Mouse (Mus musculus): ENCODE results near the gene Cblc.

The Cblc gene

DNA sequence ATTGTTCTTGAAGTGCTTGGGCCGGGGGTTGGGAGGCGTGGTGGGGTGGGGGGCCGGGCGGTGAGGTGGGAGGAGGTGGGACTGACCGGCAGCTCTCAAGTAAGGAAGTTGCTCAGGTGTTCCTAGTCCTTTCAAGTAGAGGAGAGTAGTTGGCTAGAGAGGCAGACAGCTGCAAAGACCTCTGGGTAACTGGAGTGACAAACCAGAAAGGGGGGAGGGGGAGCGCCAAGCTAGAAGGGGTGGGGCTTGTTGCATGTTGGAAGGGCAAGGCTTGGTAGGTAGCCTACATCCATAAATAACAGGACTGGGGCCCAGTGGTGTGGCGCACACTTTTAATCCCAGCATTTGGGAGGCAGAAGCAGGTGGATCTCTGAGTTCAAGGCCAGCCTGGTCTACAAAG, 14.9 kb downstream of the Cblc start:
- no peak for DNase-seq (ENCODE audit: low spot score)

GRCm38 (mm10) chr7:19779903-19780302, 16.7 kb downstream of the Cblc start:
- DNase-seq (ENCODE audit: low spot score) = no peak

- DNase-seq (ENCODE audit: low spot score) = no peak
Observed at GRCm38 (mm10) chr7:19778645-19779044, 18.0 kb downstream of the Cblc start.

GRCm38 (mm10) chr7:19777049-19777723, 19.4 kb downstream of the Cblc start:
- no peak for DNase-seq (ENCODE audit: low spot score)

DNA sequence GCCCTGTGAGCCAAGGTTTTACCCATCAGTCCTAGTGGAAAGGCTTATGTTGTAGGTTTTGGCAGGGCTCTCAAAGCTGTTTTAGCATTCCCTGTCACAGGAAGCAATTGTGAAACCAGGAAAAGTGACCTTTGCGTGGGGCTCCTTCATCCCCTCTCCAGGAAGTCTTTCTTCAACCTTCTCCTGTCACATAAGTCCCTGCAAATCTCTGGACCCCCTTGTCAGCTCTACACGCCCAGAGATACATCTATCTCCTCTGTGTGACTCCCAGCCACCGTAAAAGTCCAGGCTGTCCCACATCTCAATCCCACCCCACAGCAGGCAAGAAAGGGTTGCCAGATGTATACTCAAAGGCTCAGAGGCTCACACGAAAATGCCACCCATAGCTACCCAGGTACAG, 24.9 kb downstream of the Cblc start:
- DNase-seq (ENCODE audit: low spot score) = no peak

DNA sequence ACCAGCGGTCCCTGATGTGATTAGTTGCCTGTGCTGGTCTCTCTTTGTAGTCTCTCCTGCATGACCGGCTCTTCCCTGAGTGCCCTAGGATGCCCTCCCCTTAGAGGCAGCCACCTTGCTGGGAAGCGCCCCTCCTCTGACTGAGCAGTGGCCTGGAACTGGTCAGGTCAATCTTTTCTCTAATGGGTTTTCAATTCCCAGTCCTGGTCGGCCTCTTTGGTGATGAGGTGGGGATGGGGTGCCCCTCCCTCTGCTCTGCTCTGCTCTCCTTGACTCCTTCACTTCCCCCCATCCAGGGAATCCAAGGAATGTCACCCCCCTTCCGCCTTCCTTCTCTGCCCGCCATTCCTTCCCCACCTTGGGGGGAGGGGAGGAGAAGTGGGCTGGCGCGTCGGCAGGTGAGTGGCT, 25.6 kb downstream of the Cblc start, which contains the start of gene Bcam:
Bcam (minus strand) TSS at position 33 of the 408 bp plus-strand sequence.
- no peak for DNase-seq (ENCODE audit: low spot score)

DNA sequence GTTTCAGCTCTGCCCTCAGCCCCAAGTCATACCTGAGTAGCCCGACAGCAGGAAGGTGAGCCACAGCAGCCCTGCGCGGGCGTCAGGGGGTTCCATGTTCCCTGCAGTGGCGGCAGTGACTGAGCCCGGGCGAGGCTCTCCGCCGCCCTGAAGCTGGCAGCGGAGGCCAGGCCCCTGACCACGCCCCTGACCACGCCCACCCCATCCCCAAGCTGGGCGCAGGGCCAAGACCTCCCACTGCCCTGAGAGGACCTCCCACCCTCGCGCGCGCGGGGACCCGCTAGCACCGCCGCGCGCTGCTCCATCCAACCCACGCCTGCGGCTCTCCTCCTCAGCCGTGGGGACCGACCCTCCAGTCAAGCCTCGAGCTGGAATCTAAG, 26.2 kb downstream of the Cblc start:
- DNase-seq (ENCODE audit: low spot score) = peak; percentile 29

DNA sequence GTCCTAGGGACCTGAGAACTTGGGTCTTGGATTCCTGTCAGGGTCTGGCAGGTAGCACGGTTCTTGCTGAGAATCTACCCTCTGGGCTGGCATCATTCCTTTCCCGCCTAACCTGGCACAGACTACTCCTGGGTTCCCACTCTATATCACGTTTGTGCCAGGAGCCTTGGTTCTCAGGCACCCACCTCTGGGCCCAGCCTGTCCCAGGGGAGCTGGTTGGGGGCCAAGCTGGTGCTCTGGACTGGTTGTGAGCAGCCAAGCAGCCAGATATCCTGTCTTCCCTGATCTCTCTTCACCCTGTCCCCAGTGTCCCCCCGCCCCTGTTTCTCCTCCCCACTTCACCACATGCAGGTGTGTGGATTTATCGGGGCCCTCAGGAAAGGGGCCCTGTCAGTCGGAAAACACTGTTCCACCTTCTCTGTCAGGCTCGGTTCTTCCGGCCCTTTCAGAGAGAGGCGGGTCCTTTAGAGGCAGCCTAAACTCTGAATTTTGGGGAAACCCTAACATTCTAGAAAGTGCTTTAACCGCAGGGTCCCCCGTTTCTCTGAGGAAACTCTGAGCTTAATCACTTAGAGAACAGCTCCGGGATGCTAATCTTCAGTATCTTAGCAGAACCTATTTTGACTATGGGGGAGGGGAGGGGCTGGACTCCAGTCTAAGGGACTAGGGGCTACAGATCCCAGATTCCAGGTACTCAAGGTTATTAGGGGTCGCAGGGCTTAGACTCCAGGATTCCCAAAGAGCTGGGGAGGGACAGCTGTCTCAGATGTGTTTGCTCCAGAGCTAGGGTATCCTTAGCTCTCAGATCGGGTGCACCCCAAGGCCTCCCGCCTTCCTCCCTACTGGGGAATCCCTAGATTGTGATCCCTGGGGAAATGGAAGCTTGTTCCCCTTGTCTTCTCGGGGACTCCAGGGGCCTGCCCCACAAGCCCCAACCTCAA, 26.9 kb downstream of the Cblc start:
- DNase-seq (ENCODE audit: low spot score) = no peak

- DNase-seq (ENCODE audit: low spot score) = no peak
Observed at GRCm38 (mm10) chr7:19769001-19769400, 27.6 kb downstream of the Cblc start.

GRCm38 (mm10) chr7:19768251-19768650, 28.4 kb downstream of the Cblc start:
- no peak for DNase-seq (ENCODE audit: low spot score)

DNA sequence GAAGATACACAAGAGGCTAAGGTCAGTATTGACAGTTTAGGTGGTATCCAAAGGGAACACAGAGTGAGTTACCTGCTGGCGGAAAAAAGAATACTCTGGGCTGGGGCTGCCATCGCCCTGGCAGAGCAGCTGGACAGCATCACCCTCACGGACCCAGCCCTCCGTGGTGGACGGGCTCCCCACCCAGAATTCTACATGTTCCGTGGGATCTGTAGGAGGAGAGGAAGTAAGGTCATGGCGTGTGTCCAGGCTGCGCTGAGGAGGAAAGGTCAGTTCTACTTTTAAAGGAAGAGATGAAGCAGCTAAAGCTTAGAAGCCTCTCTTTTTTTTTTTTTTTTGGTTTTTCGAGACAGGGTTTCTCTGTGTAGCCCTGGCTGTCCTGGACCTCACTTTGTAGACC, 32.0 kb downstream of the Cblc start:
- no peak for DNase-seq (ENCODE audit: low spot score)

GRCm38 (mm10) chr7:19763829-19764477, 32.7 kb downstream of the Cblc start:
- no peak for DNase-seq (ENCODE audit: low spot score)

DNA sequence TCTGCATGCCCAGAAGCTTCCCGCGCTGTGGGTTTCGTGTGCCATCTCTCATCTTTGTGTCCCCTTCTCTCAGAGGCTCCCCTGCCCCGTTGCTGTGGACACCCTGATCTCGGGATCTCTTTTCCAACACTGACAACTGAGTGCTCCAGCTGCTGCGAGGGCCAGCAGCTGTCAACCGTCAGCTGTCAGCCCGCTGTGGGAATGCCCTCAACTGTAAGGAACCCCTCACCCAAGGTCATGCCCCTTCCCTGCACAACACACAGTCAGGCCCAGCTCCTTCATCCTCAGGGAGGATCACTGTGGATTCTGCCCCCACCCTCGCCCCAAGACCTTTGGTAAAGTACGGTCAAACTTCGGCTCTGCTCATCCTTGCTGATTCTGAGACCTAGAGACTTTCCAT, 34.3 kb downstream of the Cblc start:
- no peak for DNase-seq (ENCODE audit: low spot score)

GRCm38 (mm10) chr7:19760021-19760420, 36.6 kb downstream of the Cblc start:
- DNase-seq (ENCODE audit: low spot score) = no peak

DNA sequence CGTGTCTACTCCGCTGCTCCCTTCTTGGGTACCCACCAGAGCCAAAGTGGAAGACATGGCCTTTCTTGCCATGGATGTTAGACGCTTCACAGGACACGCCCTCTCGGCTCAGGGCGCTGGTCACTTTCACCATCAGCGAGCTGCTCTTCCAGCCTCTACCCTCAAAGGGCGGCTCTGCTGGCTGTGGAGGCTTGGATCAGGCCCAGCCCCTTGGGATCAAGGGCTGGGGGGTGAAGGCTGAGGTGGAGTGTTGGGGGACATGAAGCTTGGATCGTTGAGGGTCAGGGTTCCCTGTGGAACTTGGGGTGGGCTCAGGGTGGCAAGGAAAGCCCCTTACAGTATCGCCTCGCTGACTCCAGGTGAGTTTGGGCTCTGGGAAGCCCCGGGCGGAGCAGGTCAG, 38.0 kb downstream of the Cblc start:
- DNase-seq (ENCODE audit: low spot score) = no peak

GRCm38 (mm10) chr7:19755851-19756786, 40.5 kb downstream of the Cblc start:
- no peak for DNase-seq (ENCODE audit: low spot score)

DNA sequence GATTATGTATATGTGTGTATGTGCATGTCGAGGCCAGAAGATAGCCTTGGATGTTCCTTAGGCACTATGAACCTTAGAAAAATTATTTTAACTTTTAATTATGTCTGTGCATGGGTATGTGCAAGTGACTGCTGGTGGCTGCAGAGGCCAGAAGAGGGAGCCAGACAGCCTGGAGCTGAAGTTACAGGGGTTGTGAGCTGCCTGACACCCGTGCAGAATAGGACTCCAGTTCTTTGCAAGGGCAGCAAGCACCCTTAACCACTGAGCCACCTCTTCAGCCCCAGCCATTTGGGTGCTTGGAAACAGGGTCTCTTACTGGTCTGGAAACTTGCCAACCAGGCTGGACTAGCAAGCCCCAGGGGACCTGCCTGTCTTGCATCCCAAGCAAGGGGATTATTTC, 41.6 kb downstream of the Cblc start:
- DNase-seq (ENCODE audit: low spot score) = no peak

- no peak for DNase-seq (ENCODE audit: low spot score)
Observed at GRCm38 (mm10) chr7:19754065-19754464, 42.5 kb downstream of the Cblc start.

DNA sequence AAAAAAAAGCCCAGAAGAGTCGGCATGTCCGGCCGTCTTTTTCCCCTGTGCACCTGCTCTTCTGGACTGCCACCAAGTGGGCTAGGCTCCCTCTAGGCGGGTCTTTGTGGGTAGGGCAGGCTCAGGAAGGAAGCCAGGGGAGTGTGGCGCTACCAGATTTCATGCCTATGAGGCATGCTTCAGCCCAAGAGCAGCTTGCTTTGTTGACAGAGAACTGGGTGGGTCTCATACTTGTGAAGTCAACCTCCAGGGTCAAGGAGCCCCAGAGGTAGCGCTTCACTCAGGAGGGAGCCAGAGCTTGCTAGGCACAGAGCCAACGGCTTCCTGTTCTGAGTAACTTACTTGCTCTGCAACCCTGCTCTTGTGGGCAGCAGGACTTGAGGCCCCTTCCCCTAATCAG, 43.0 kb downstream of the Cblc start:
- DNase-seq (ENCODE audit: low spot score) = no peak

GRCm38 (mm10) chr7:19752652-19753051, 44.0 kb downstream of the Cblc start:
- no peak for DNase-seq (ENCODE audit: low spot score)

- DNase-seq (ENCODE audit: low spot score) = no peak
Observed at GRCm38 (mm10) chr7:19751070-19751383, 45.6 kb downstream of the Cblc start.
